Mouse (Mus musculus) embryonic facial prominence, embryonic 15.5 days (tissue): ENCODE data around the gene Kiss1r. TPM values are rescaled to one million over a fixed set of nuclear protein-coding genes. Genes with fewer than 3 reads are reported as not detected.
A peak's percentile ranks its signal among the peaks of the same experiment; 100 is the strongest.

Experiments
- ATAC-seq: fragments of 200-750 bp; cut with Nextera tagmentation; 2 replicates; pipeline ENCODE4 v1.8.0; 2017; ENCODE audit warnings: low read depth, moderate TSS enrichment; ENCODE audit not compliant: insufficient number of reproducible peaks, low FRiP score, low TSS enrichment
- H3K27ac ChIP-seq: fragments of 300-500 bp; sonication (generic); replicated peaks from 2 replicates; pipeline ENCODE4 v1.5.1; 2015; ENCODE audit warnings: mild to moderate bottlenecking, inconsistent platforms
- H3K27me3 ChIP-seq: fragments of 300-500 bp; sonication (generic); 2 replicates; pipeline ENCODE4 v1.6.1; 2015; ENCODE audit warnings: inconsistent platforms
- H3K36me3 ChIP-seq: fragments of 300-500 bp; sonication (generic); 2 replicates; pipeline ENCODE4 v1.6.1; 2015; ENCODE audit warnings: mild to moderate bottlenecking, inconsistent platforms
- H3K4me1 ChIP-seq: fragments of 300-500 bp; sonication (generic); 2 replicates; pipeline ENCODE4 v1.6.1; 2015; ENCODE audit warnings: inconsistent platforms
- H3K4me2 ChIP-seq: fragments of 300-500 bp; sonication (generic); replicated peaks from 2 replicates; pipeline ENCODE4 v1.6.1; 2015; ENCODE audit warnings: mild to moderate bottlenecking, inconsistent platforms
- H3K4me3 ChIP-seq: fragments of 300-500 bp; sonication (generic); replicated peaks from 2 replicates; pipeline ENCODE4 v1.5.1; 2015; ENCODE audit warnings: mild to moderate bottlenecking, inconsistent platforms
- H3K9ac ChIP-seq: fragments of 300-500 bp; sonication (generic); 2 replicates; pipeline ENCODE4 v1.6.1; 2015; ENCODE audit warnings: inconsistent platforms
- H3K9me3 ChIP-seq: fragments of 300-500 bp; sonication (generic); replicated peaks from 2 replicates; pipeline ENCODE4 v1.6.1; 2016; ENCODE audit warnings: inconsistent platforms
- WGBS: fragments of 180-500 bp; shearing (Covaris S2); methylation state at CpG from one replicate; pipeline ENCODE4 v1.1.7; 2015; 5-methylcytosine and 5-hydroxymethylcytosine counted together
- polyA plus RNA-seq: library from polyadenylated mRNA; unstranded; fragments of >200 nt; fragmentation: Nextera tagmentation; extraction: Ambion mirVana; gene quantifications from 2 replicates; pipeline ENCODE4 v1.2.1, GENCODE M21; 2015

The Kiss1r gene
- polyA plus RNA-seq, 1 experiment from 2014 or later, result 1.4 TPM

DNA sequence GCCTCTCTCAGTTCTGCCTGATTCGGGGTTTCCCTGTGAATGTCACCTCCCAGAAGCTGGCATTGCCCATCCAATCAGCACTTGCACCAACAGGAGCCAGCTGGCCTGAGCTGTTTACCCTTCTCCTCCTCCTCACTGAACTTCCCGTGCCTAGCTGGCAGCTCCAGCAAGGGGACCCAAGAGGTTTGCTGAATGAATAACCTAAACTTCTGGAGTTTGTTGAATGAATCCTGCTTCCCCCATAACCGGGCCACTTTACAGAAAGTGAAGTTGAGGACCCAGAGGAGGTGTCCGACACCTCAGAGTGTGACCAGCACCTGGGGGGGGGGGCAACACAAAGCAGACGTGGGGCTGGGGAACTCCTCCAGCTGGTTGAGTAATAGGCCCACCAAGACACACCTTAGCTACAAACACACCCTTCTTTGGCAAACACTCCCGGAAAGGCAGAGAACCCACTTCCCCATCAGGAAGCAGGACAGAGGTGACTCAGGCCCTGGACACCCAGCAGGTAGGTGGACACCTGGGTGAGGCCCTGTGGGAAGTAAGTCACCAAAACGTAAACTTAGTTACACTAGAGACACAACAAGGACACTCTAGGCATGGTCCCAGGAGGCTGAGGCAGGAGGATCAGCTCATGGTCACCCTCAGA, 1.7 kb upstream of the Kiss1r start:
- Histone ChIP-seq H3K27ac (peak overlapping the region; percentile 34; the same call in 1 of the 2 replicates), H3K36me3 (peaks cover 18% of the 10 kb centered on the region), H3K9ac (peak overlapping the region; percentile 0; the same call in 1 of the 2 replicates), H3K9me3 (no peaks in the 10 kb centered on the region), H3K4me1 (peaks cover 57% of the 10 kb centered on the region), H3K4me3 (no peak overlapping the region), H3K27me3 (peaks cover 27% of the 10 kb centered on the region), H3K4me2 (peak overlapping the region; percentile 91; the same call in 1 of the 2 replicates)
- 56% methylated on average over 7 of the region's 7 CpGs for WGBS
- no peak for ATAC-seq

DNA sequence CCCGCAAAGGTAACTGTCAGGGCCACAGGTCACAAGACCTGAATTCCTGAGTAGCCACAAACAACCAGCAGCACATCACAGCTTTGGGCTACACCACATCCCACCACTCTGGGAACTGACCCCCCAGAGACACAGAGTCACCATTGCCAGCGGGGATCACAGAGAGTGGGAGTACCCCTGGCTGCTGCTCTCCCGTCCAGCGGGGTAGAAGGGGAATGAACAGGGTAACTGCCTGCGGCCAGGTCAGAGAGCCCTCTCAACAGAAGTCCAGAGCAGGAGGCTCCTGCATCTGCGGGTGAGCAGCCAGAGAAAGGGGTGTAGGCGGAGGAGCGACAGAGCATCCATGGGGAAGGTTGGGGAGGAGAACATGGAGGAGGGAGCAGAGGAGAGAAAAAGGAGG, 690 bp upstream of the Kiss1r start:
- H3K36me3 ChIP-seq, result peaks cover 12% of the 10 kb centered on the region
- H3K9me3 ChIP-seq, result no peaks in the 10 kb centered on the region
- peak overlapping the region; percentile 87 for H3K4me3 ChIP-seq
- peak overlapping the region; percentile 91 for H3K4me2 ChIP-seq
- peaks cover 68% of the 10 kb centered on the region for H3K4me1 ChIP-seq
- no peak for ATAC-seq
- peak overlapping the region; percentile 99 for H3K9ac ChIP-seq
- H3K27ac ChIP-seq, result peak overlapping the region; percentile 82; the same call in 1 of the 2 replicates
- WGBS, result 11% methylated on average over 8 of the region's 8 CpGs
- H3K27me3 ChIP-seq, result peaks cover 37% of the 10 kb centered on the region

DNA sequence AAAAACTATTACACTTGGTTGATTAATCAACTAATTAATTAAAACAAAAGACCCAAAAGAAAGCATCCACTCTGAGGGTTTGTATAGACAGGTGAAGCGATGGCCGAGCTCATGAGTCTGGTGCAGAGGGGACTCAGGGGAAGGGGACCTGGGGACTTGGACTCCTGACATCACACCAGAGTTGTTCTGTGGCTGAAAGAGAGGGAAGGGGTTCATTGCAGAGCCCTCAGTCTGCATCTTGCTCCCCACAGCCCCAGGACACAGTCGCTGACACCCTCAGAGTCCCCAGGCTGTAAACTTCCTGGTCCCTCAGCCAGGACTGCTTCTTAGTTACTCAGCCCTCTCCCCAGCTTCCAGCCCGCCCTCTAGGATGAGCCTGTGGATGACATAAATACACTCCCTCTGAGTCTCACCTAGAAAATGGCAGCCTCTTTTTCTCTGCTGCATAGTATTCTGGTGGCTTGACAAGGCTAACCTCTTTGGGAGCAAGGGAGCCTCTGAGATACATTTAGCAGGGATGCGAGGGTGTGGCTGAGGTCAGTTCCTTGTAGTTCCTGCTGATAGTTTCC, 845 bp downstream of the Kiss1r start:
- Histone ChIP-seq H3K4me2 (peak overlapping the region; percentile 91), H3K27me3 (peaks cover 52% of the 10 kb centered on the region), H3K9me3 (no peaks in the 10 kb centered on the region), H3K27ac (no peak overlapping the region), H3K9ac (0 out of 2 replicates have a peak overlapping the region, but pooled peaks have one; percentile 99), H3K36me3 (no peaks in the 10 kb centered on the region), H3K4me3 (peak overlapping the region; percentile 87), H3K4me1 (peaks cover 71% of the 10 kb centered on the region)
- ATAC-seq, result no peak
- WGBS, result 61% methylated on average over 5 of the region's 5 CpGs

DNA sequence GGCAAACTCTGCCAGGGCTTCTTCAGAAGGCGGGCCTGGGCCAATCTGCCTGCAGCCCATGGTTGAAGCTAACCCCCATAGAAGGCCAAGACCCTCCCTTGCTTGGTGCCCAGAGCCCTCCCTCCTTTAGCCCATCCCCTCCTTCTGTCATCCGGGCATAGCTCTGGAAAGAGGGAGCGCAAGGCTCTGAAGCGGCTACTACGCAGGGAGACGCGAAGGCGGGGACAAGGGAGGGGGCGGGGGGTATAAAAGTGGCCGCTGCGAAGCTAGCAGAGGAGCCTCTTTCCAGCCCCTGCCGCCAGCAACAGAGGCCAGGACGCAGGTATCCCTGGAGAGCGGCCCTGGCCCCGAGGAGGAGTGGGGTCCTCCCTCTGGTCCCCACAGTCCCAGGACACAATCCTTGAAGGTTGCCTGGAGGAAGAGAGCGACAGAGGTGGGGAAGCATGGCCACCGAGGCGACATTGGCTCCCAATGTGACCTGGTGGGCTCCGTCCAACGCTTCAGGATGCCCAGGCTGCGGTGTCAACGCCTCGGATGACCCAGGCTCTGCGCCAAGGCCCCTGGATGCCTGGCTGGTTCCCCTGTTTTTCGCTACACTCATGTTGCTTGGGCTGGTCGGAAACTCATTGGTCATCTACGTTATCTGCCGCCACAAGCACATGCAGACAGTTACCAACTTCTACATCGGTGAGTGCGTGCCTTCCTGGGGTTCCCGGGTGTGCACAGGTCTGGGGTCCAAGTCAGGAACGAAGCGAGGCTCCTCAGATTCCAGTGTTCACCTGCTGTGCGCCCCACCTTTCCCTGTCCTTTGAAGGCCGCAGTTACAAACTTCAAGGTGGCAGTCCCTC, 1.7 kb downstream of the Kiss1r start:
- Histone ChIP-seq H3K9ac (no peak overlapping the region; the same call in 1 of the 2 replicates), H3K36me3 (no peaks in the 10 kb centered on the region), H3K4me2 (peak overlapping the region; percentile 16), H3K27ac (no peak overlapping the region), H3K27me3 (peaks cover 61% of the 10 kb centered on the region), H3K9me3 (no peaks in the 10 kb centered on the region), H3K4me1 (peaks cover 66% of the 10 kb centered on the region), H3K4me3 (peak overlapping the region; percentile 18)
- ATAC-seq, result no peak
- WGBS, result 7% methylated on average over 34 of the region's 35 CpGs

DNA sequence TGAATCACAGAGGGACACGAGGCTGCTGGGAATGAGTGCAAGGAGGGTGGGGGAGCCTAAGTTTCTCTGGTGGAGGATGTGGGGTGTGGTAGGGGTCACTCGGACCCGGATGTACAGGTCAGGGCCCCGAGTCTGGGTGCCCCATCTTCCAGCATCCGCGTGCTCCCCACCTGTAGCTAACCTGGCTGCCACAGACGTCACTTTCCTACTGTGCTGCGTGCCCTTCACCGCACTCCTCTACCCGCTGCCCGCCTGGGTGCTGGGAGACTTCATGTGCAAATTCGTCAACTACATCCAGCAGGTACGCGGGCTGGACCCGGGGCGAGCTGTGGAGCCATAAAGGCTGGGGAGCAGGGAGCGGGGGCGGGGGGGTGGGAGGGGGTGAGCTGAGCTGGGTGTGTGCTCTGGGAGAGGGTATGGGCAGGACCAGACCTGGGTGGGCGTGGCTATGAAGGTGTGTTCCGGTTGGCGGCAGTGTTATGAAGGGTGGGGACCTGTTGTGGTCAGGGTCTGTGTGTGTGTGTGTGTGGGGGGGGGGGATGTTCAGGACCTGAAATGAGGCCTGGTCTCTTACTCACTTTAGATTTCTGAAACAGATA, 2.6 kb downstream of the Kiss1r start:
- no peaks in the 10 kb centered on the region for H3K9me3 ChIP-seq
- peaks cover 63% of the 10 kb centered on the region for H3K27me3 ChIP-seq
- peak overlapping the region; percentile 18 for H3K4me3 ChIP-seq
- ATAC-seq, result no peak
- H3K4me1 ChIP-seq, result peaks cover 65% of the 10 kb centered on the region
- 2% methylated on average over 21 of the region's 21 CpGs for WGBS
- no peaks in the 10 kb centered on the region for H3K36me3 ChIP-seq
- H3K4me2 ChIP-seq, result peak overlapping the region; percentile 33
- no peak overlapping the region for H3K27ac ChIP-seq
- no peak overlapping the region for H3K9ac ChIP-seq

DNA sequence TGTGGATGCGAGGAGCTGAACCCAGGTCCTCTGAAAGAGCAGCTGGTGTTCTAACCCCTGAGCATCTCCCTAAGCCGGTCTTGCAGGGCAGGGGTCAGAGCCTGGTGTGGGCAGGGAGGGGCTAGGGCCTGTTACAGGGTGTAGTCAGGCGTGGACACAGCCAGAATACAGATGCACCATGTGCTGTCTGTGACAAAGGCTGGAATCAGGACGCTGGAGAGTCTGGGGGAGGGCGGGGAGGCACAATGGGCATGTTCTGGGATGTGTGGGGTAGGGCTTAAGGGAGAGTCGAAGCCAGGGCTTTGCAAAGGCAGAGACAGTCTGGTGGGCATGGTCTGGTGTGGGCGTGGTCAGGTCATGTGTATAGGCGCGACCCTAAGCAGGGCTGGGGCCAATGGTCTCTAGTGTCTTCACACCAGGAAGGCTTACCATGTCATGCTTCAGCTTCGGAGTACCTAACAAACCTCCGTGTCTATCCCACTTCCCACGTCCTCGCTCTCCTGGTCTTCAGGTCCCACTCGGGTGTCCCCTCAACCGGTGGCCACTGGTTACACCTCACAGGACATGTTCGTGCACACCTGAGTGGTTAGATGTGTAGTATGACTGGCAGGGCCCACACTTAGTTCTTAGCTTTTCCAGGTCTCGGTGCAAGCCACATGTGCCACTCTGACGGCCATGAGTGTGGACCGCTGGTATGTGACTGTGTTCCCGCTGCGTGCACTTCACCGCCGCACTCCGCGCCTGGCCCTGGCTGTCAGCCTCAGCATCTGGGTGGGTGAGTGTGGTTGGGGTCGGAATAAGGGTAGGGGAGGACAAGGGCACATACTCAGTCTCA, 3.5 kb downstream of the Kiss1r start:
- H3K4me1 ChIP-seq, result peaks cover 55% of the 10 kb centered on the region
- 17% methylated on average over 26 of the region's 26 CpGs for WGBS
- H3K36me3 ChIP-seq, result no peaks in the 10 kb centered on the region
- H3K27ac ChIP-seq, result no peak overlapping the region
- H3K9me3 ChIP-seq, result no peaks in the 10 kb centered on the region
- peak overlapping the region; percentile 25; the same call in 1 of the 2 replicates for H3K4me3 ChIP-seq
- ATAC-seq, result no peak
- H3K27me3 ChIP-seq, result peaks cover 63% of the 10 kb centered on the region
- H3K9ac ChIP-seq, result no peak overlapping the region
- H3K4me2 ChIP-seq, result peak overlapping the region; percentile 46; the same call in 1 of the 2 replicates

DNA sequence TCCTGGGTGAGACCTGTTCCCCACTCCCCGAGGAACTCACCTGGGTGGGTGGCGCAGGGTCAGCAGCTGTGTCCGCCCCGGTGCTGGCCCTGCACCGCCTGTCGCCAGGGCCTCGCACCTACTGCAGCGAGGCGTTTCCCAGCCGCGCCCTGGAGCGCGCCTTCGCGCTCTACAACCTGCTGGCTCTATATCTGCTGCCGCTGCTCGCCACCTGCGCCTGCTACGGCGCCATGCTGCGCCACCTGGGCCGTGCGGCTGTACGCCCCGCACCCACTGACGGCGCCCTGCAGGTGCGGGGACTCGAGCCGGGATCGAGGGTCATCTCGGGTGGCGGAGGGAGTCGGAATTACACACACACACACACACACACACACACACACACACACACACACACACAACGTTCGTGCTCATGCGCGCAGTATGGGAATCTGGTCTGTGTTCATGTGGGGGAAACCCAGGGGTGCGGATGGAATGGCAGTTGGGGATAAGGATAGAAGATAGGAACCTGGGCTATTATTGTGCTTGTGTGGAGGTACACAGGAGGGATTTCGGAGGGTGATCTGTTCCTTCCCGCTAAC, 4.3 kb downstream of the Kiss1r start, which contains the start of gene R3hdm4:
TSS of gene R3hdm4 (minus strand) at position 251 of the 578 bp plus-strand sequence.
- Histone ChIP-seq H3K36me3 (no peaks in the 10 kb centered on the region), H3K27me3 (peaks cover 63% of the 10 kb centered on the region), H3K9me3 (no peaks in the 10 kb centered on the region), H3K9ac (no peak within 1 kb of the TSS), H3K4me3 (peak within 1 kb of the TSS; percentile 25), H3K4me1 (peaks cover 54% of the 10 kb centered on the region), H3K4me2 (peak within 1 kb of the TSS; percentile 46), H3K27ac (no peak within 1 kb of the TSS)
- 5% methylated on average over 41 of the region's 41 CpGs for WGBS
- ATAC-seq, result no peak

DNA sequence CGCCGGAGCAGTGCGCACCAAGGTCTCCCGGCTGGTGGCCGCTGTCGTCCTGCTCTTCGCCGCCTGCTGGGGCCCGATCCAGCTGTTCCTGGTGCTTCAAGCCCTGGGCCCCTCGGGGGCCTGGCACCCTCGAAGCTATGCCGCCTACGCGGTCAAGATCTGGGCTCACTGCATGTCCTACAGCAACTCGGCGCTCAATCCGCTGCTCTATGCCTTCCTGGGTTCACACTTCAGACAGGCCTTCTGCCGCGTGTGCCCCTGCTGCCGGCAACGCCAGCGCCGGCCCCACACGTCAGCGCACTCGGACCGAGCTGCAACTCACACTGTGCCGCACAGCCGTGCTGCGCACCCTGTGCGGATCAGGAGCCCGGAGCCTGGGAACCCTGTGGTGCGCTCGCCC, 4.8 kb downstream of the Kiss1r start:
- Histone ChIP-seq H3K4me2 (peak overlapping the region; percentile 46), H3K36me3 (no peaks in the 10 kb centered on the region), H3K9me3 (no peaks in the 10 kb centered on the region), H3K27ac (no peak overlapping the region), H3K27me3 (peaks cover 63% of the 10 kb centered on the region), H3K9ac (no peak overlapping the region), H3K4me1 (peaks cover 58% of the 10 kb centered on the region), H3K4me3 (peak overlapping the region; percentile 25)
- ATAC-seq, result no peak
- WGBS, result 1% methylated on average over 34 of the region's 34 CpGs

DNA sequence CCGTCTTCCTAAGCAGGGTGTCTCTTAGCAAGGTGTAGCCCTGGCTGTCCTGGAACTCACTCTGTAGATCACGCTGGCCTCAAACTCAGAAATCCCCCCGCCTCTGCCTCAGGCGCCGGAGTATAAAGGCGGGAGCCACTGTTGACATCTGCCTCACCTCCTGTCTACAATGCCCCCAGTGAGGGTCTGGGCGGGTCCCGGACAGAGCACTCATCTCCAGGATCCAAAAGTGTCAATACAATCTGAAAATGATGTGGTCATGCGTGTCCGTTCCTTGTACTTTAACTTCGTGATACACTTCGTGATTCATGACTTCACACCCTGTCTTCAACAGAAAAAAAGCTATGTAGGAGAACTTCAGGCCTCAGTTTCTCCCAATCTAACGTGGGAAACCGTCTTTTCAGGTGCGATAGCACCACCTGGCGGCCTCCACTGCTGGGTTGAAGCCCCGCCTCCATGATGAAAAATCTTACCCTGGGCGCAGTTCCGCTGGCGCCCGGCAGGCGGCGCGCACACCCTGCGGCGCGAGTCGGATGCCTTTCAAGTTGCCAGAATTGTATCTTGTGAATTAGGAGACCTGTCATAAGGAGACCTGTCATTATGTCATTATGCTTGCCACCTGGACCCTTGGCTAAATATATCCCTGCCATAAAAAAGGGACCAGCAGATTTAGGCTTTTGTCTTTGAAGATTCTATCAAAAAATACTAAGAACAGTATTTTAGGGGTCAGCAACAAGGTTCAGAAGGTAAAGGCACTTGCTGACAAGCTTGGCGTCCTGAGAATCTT, 8.4 kb downstream of the Kiss1r start:
- H3K27me3 ChIP-seq, result peaks cover 35% of the 10 kb centered on the region
- WGBS, result 11% methylated on average over 29 of the region's 29 CpGs
- H3K9me3 ChIP-seq, result no peaks in the 10 kb centered on the region
- no peaks in the 10 kb centered on the region for H3K36me3 ChIP-seq
- peaks cover 47% of the 10 kb centered on the region for H3K4me1 ChIP-seq
- H3K4me3 ChIP-seq, result peak overlapping the region; percentile 99; the same call in 1 of the 2 replicates
- no peak overlapping the region for H3K9ac ChIP-seq
- peak overlapping the region; percentile 97; the same call in 1 of the 2 replicates for H3K27ac ChIP-seq
- H3K4me2 ChIP-seq, result peak overlapping the region; percentile 92
- no peak for ATAC-seq
